Mouse (Mus musculus): Measurements from ENCODE around the gene Pard6b. TPM values are rescaled to one million over a fixed set of nuclear protein-coding genes. Genes with fewer than 3 reads are reported as not detected.

Gene Pard6b
- total and polyA plus RNA-seq, 3 experiments = 3.9 to 7.6 TPM; not detected in 1

GRCm38 (mm10) chr2:168101805-168102204, 21.0 kb downstream of the Pard6b start:
- no peaks in the 10 kb centered on the region for H3K4me1 ChIP-seq (ENCODE audit: control insufficient read depth in 1 of 2, insufficient read depth in 2 of 2, low read length in 2 of 2)
- H3K36me3 ChIP-seq (ENCODE audit: control insufficient read depth in 1 of 2, insufficient read depth in 2 of 2, low read length in 2 of 2) = no peaks in the 10 kb centered on the region
- no peaks in the 10 kb centered on the region for H3K79me2 ChIP-seq (ENCODE audit: control insufficient read depth, insufficient read depth, low read length, poor library complexity)
- no peak overlapping the region for H3K4me3 ChIP-seq (ENCODE audit: control insufficient read depth in 1 of 2, insufficient read depth in 1 of 2, low read depth in 2 of 2, low read length in 2 of 2)
- no peak for TF ChIP-seq RCOR1 (IDR thresholded peaks at IDR 0.05; ENCODE audit: low read depth, low read length)
- no peak for TF ChIP-seq EP300 (IDR thresholded peaks at IDR 0.05; ENCODE audit: low read depth in 1 of 2, low read length in 2 of 2)
- TF ChIP-seq TAL1 (IDR thresholded peaks at IDR 0.05; ENCODE audit: low read length) = no peak
- TF ChIP-seq ZKSCAN1 (IDR thresholded peaks at IDR 0.05; ENCODE audit: low read depth, low read length) = no peak
- TF ChIP-seq UBTF (IDR thresholded peaks at IDR 0.05; ENCODE audit: borderline replicate concordance, insufficient read depth, low read depth, low read length) = no peak
- no peak for TF ChIP-seq ETS1 (IDR thresholded peaks at IDR 0.05; ENCODE audit: low read depth, low read length)
- no peak for TF ChIP-seq MAZ (IDR thresholded peaks at IDR 0.05; ENCODE audit: low read depth, low read length)
- no peak for TF ChIP-seq MEF2A (IDR thresholded peaks at IDR 0.05; ENCODE audit: extremely low read depth, insufficient replicate concordance, low read depth, low read length, poor library complexity, severe bottlenecking)
- H3K27me3 ChIP-seq (ENCODE audit: control insufficient read depth in 1 of 2, insufficient read depth in 2 of 2, low read length in 2 of 2) = no peaks in the 10 kb centered on the region
- no peaks in the 10 kb centered on the region for H3K9me3 ChIP-seq (replicated peaks; ENCODE audit: insufficient read depth, low read length)
- H3K27ac ChIP-seq (ENCODE audit: control insufficient read depth, low read depth, low read length) = no peak overlapping the region
- DNase-seq (ENCODE audit: low read depth, low spot score) = no peak
- H3K9ac ChIP-seq (ENCODE audit: control insufficient read depth, low read depth, low read length, poor library complexity, severe bottlenecking) = no peak overlapping the region

GRCm38 (mm10) chr2:168103341-168103740, 22.5 kb downstream of the Pard6b start:
- Histone ChIP-seq H3K4me1 (ENCODE audit: control insufficient read depth in 1 of 2, insufficient read depth in 2 of 2, low read length in 2 of 2) (no peaks in the 10 kb centered on the region), H3K9ac (ENCODE audit: control insufficient read depth, low read depth, low read length, poor library complexity, severe bottlenecking) (no peak overlapping the region), H3K27ac (ENCODE audit: control insufficient read depth, low read depth, low read length) (no peak overlapping the region), H3K9me3 (replicated peaks; ENCODE audit: insufficient read depth, low read length) (no peaks in the 10 kb centered on the region), H3K27me3 (ENCODE audit: control insufficient read depth in 1 of 2, insufficient read depth in 2 of 2, low read length in 2 of 2) (no peaks in the 10 kb centered on the region), H3K79me2 (ENCODE audit: control insufficient read depth, insufficient read depth, low read length, poor library complexity) (no peaks in the 10 kb centered on the region), H3K36me3 (ENCODE audit: control insufficient read depth in 1 of 2, insufficient read depth in 2 of 2, low read length in 2 of 2) (no peaks in the 10 kb centered on the region), H3K4me3 (ENCODE audit: control insufficient read depth in 1 of 2, insufficient read depth in 1 of 2, low read depth in 2 of 2, low read length in 2 of 2) (no peak overlapping the region)
- TF ChIP-seq UBTF (IDR thresholded peaks at IDR 0.05; ENCODE audit: borderline replicate concordance, insufficient read depth, low read depth, low read length) = no peak
- no peak for TF ChIP-seq GABPA (IDR thresholded peaks at IDR 0.05; ENCODE audit: low read depth, low read length)
- TF ChIP-seq ELF1 (IDR thresholded peaks at IDR 0.05; ENCODE audit: low read depth, low read length) = no peak
- no peak for TF ChIP-seq MAZ (IDR thresholded peaks at IDR 0.05; ENCODE audit: low read depth, low read length)
- TF ChIP-seq BHLHE40 (IDR thresholded peaks at IDR 0.05; ENCODE audit: borderline replicate concordance, low read depth, low read length) = no peak
- TF ChIP-seq TAL1 (IDR thresholded peaks at IDR 0.05; ENCODE audit: low read length) = no peak
- no peak for TF ChIP-seq KAT2A (conservative IDR thresholded peaks at IDR 0.05; ENCODE audit: low read depth, low read length)
- no peak for TF ChIP-seq MAX (IDR thresholded peaks at IDR 0.05; ENCODE audit: low read length)
- no peak for TF ChIP-seq ZMIZ1 (IDR thresholded peaks at IDR 0.05; ENCODE audit: low read depth, low read length)
- no peak for DNase-seq (ENCODE audit: low read depth, low spot score)

Measured in MEL (cell line).